Mouse (Mus musculus): ENCODE data around the gene Sap30l. TPM values are rescaled to one million over a fixed set of nuclear protein-coding genes. Genes with fewer than 3 reads are reported as not detected.

Gene Sap30l
- polyA plus RNA-seq, 1 experiment = 34.9 TPM

GRCm38 (mm10) chr11:57832552-57833201 lies 31.2 kb downstream of the Sap30l start, which contains the start of gene Hand1:
Hand1 (minus strand) TSS chr11:57832818.
- Histone ChIP-seq H3K79me2 (ENCODE audit: control insufficient read depth, insufficient read depth) (no peaks in the 10 kb centered on the region), H3K79me3 (ENCODE audit: low read depth) (no peaks in the 10 kb centered on the region), H3K36me3 (ENCODE audit: control insufficient read depth, insufficient read depth) (no peaks in the 10 kb centered on the region), H3ac (ENCODE audit: control insufficient read depth, insufficient read length, low read depth) (no peak within 1 kb of the TSS), H3K4me3 (ENCODE audit: insufficient read depth, poor library complexity, severe bottlenecking) (no peak within 1 kb of the TSS), H3K27me3 (ENCODE audit: control insufficient read depth, insufficient read depth, insufficient read length) (peaks cover 86% of the 10 kb centered on the region)
- TF ChIP-seq FOSL1 (IDR thresholded peaks at IDR 0.05; ENCODE audit: insufficient read depth, low read length, poor library complexity, severe bottlenecking) = no peak

GRCm38 (mm10) chr11:57833296-57833977 lies 32.0 kb downstream of the Sap30l start:
- Histone ChIP-seq H3K4me3 (ENCODE audit: insufficient read depth, poor library complexity, severe bottlenecking) (no peak overlapping the region), H3K27me3 (ENCODE audit: control insufficient read depth, insufficient read depth, insufficient read length) (peaks cover 83% of the 10 kb centered on the region)

GRCm38 (mm10) chr11:57834031-57834430 lies 32.6 kb downstream of the Sap30l start:
- TF ChIP-seq USF1 (IDR thresholded peaks at IDR 0.05; ENCODE audit: low read depth) (no peak), CEBPB (IDR thresholded peaks at IDR 0.05; ENCODE audit: low read depth) (no peak), MYOD1 (IDR thresholded peaks at IDR 0.05; ENCODE audit: control insufficient read depth, insufficient read length, low read depth) (no peak), FOSL1 (IDR thresholded peaks at IDR 0.05; ENCODE audit: insufficient read depth, low read length, poor library complexity, severe bottlenecking) (no peak)
- no peak overlapping the region for H3ac ChIP-seq (ENCODE audit: control insufficient read depth, insufficient read length, low read depth)
- no peaks in the 10 kb centered on the region for H3K36me3 ChIP-seq (ENCODE audit: control insufficient read depth, insufficient read depth)
- peaks cover 82% of the 10 kb centered on the region for H3K27me3 ChIP-seq (ENCODE audit: control insufficient read depth, insufficient read depth, insufficient read length)
- no peaks in the 10 kb centered on the region for H3K79me3 ChIP-seq (ENCODE audit: low read depth)
- no peak overlapping the region for H3K4me3 ChIP-seq (ENCODE audit: insufficient read depth, poor library complexity, severe bottlenecking)
- H3K79me2 ChIP-seq (ENCODE audit: control insufficient read depth, insufficient read depth) = no peaks in the 10 kb centered on the region

More at GRCm38 (mm10) chr11:57833296-57833977, 32.0 kb downstream of the Sap30l start:
- Histone ChIP-seq H3K79me2 (ENCODE audit: control insufficient read depth, insufficient read depth) (no peaks in the 10 kb centered on the region), H3K36me3 (ENCODE audit: control insufficient read depth, insufficient read depth) (no peaks in the 10 kb centered on the region), H3K79me3 (ENCODE audit: low read depth) (no peaks in the 10 kb centered on the region), H3ac (ENCODE audit: control insufficient read depth, insufficient read length, low read depth) (no peak overlapping the region)
- TF ChIP-seq FOSL1 (IDR thresholded peaks at IDR 0.05; ENCODE audit: insufficient read depth, low read length, poor library complexity, severe bottlenecking) = no peak
- no peak for TF ChIP-seq CTCF (IDR thresholded peaks at IDR 0.05; ENCODE audit: control insufficient read depth, insufficient read depth, insufficient read length)
- TF ChIP-seq CEBPB (IDR thresholded peaks at IDR 0.05; ENCODE audit: low read depth) = no peak
- no peak for TF ChIP-seq MAX (IDR thresholded peaks at IDR 0.05)
- no peak for TF ChIP-seq USF1 (IDR thresholded peaks at IDR 0.05; ENCODE audit: low read depth)
- TF ChIP-seq MYOD1 (IDR thresholded peaks at IDR 0.05; ENCODE audit: control insufficient read depth, insufficient read length, low read depth) = no peak
- no peak for TF ChIP-seq MYOG (IDR thresholded peaks at IDR 0.05; ENCODE audit: control insufficient read depth, extremely low read depth, insufficient read length)

- no peak overlapping the region for H3ac ChIP-seq (ENCODE audit: control insufficient read depth, insufficient read length, low read depth)
- no peak for TF ChIP-seq CTCF (IDR thresholded peaks at IDR 0.05; ENCODE audit: control insufficient read depth, insufficient read depth, insufficient read length)
- no peak for TF ChIP-seq CEBPB (IDR thresholded peaks at IDR 0.05; ENCODE audit: low read depth)
- TF ChIP-seq USF1 (IDR thresholded peaks at IDR 0.05; ENCODE audit: low read depth) = no peak
- no peak for TF ChIP-seq FOSL1 (IDR thresholded peaks at IDR 0.05; ENCODE audit: insufficient read depth, low read length, poor library complexity, severe bottlenecking)
- no peak for TF ChIP-seq MYOG (IDR thresholded peaks at IDR 0.05; ENCODE audit: control insufficient read depth, extremely low read depth, insufficient read length)
- TF ChIP-seq MYOD1 (IDR thresholded peaks at IDR 0.05; ENCODE audit: control insufficient read depth, insufficient read length, low read depth) = no peak
- TF ChIP-seq MAX (IDR thresholded peaks at IDR 0.05) = no peak
- no peaks in the 10 kb centered on the region for H3K36me3 ChIP-seq (ENCODE audit: control insufficient read depth, insufficient read depth)
- no peaks in the 10 kb centered on the region for H3K79me2 ChIP-seq (ENCODE audit: control insufficient read depth, insufficient read depth)
- no peaks in the 10 kb centered on the region for H3K79me3 ChIP-seq (ENCODE audit: low read depth)
- H3K27me3 ChIP-seq (ENCODE audit: control insufficient read depth, insufficient read depth, insufficient read length) = peaks cover 80% of the 10 kb centered on the region
- no peak overlapping the region for H3K4me3 ChIP-seq (ENCODE audit: insufficient read depth, poor library complexity, severe bottlenecking)
Observed at GRCm38 (mm10) chr11:57835331-57835730, 33.9 kb downstream of the Sap30l start.

- no peaks in the 10 kb centered on the region for H3K79me3 ChIP-seq (ENCODE audit: low read depth)
- TF ChIP-seq MAX (IDR thresholded peaks at IDR 0.05) (no peak), CEBPB (IDR thresholded peaks at IDR 0.05; ENCODE audit: low read depth) (no peak), FOSL1 (IDR thresholded peaks at IDR 0.05; ENCODE audit: insufficient read depth, low read length, poor library complexity, severe bottlenecking) (no peak), MYOG (IDR thresholded peaks at IDR 0.05; ENCODE audit: control insufficient read depth, extremely low read depth, insufficient read length) (no peak), MYOD1 (IDR thresholded peaks at IDR 0.05; ENCODE audit: control insufficient read depth, insufficient read length, low read depth) (no peak), USF1 (IDR thresholded peaks at IDR 0.05; ENCODE audit: low read depth) (no peak), CTCF (IDR thresholded peaks at IDR 0.05; ENCODE audit: control insufficient read depth, insufficient read depth, insufficient read length) (no peak)
- H3ac ChIP-seq (ENCODE audit: control insufficient read depth, insufficient read length, low read depth) = no peak overlapping the region
- no peak overlapping the region for H3K4me3 ChIP-seq (ENCODE audit: insufficient read depth, poor library complexity, severe bottlenecking)
- H3K36me3 ChIP-seq (ENCODE audit: control insufficient read depth, insufficient read depth) = no peaks in the 10 kb centered on the region
- peaks cover 81% of the 10 kb centered on the region for H3K27me3 ChIP-seq (ENCODE audit: control insufficient read depth, insufficient read depth, insufficient read length)
- no peaks in the 10 kb centered on the region for H3K79me2 ChIP-seq (ENCODE audit: control insufficient read depth, insufficient read depth)
Observed at GRCm38 (mm10) chr11:57835931-57836330, 34.5 kb downstream of the Sap30l start.

- Histone ChIP-seq H3K79me2 (ENCODE audit: control insufficient read depth, insufficient read depth) (no peaks in the 10 kb centered on the region), H3K36me3 (ENCODE audit: control insufficient read depth, insufficient read depth) (no peaks in the 10 kb centered on the region), H3K27me3 (ENCODE audit: control insufficient read depth, insufficient read depth, insufficient read length) (peaks cover 81% of the 10 kb centered on the region), H3K79me3 (ENCODE audit: low read depth) (no peaks in the 10 kb centered on the region), H3ac (ENCODE audit: control insufficient read depth, insufficient read length, low read depth) (no peak overlapping the region), H3K4me3 (ENCODE audit: insufficient read depth, poor library complexity, severe bottlenecking) (no peak overlapping the region)
- TF ChIP-seq MAX (IDR thresholded peaks at IDR 0.05) (no peak), FOSL1 (IDR thresholded peaks at IDR 0.05; ENCODE audit: insufficient read depth, low read length, poor library complexity, severe bottlenecking) (no peak), MYOG (IDR thresholded peaks at IDR 0.05; ENCODE audit: control insufficient read depth, extremely low read depth, insufficient read length) (no peak), CTCF (IDR thresholded peaks at IDR 0.05; ENCODE audit: control insufficient read depth, insufficient read depth, insufficient read length) (no peak), USF1 (IDR thresholded peaks at IDR 0.05; ENCODE audit: low read depth) (no peak), MYOD1 (IDR thresholded peaks at IDR 0.05; ENCODE audit: control insufficient read depth, insufficient read length, low read depth) (no peak), CEBPB (IDR thresholded peaks at IDR 0.05; ENCODE audit: low read depth) (no peak)
Observed at GRCm38 (mm10) chr11:57836401-57836800, 35.0 kb downstream of the Sap30l start.

Data from C2C12 (cell line).